ENCODE assay signal across 9 mouse cellular contexts in the genomic region with DNA sequence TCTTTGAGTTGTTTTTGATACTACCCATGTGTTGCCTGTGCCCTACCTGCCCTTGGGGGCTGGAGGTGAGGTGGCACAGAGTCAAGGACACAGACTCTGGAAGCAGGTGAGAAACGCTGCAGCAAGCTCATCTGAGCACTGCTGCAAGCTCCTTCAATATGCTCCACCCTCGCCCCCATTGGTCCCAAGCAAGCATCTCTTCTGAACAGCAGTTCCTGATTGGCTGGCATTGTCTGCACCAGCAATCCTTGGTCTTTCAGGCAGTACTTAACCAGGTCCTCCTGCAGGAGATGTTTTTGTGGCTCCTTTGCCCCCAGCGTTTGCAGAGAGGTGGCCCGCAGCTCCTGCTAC. TPM values are rescaled to one million over a fixed set of nuclear protein-coding genes. Genes with fewer than 3 reads are reported as not detected.
DNase-seq lines count a peak whose midpoint lies in the region; TF ChIP-seq lines count a peak whose summit lies in the region.
"Had no signal": no experiment of that assay in that cellular context is flagged by ENCODE, and none has a peak within 500 bp of the region (broad histone marks: within the 10 kb centered on the region; RNA-seq: fewer than 3 reads in every experiment).

No protein-coding gene starts in this region.

- peak; percentile 30 to 45 for DNase-seq in cerebellum, postnatal 25 days
- DNase-seq in cerebellum, adult 11-12 months = no peak
- peak; percentile 45 to 61 for DNase-seq in frontal cortex, postnatal 14 days (ENCODE audit: low spot score in 2 of 2)
- DNase-seq in left cerebral cortex, adult 2 months (ENCODE audit: extremely low spot score in 1 of 2, low spot score in 2 of 2) = peak; percentile 45 to 51
- peak; percentile 72 for DNase-seq in right cerebral cortex, adult 18-20 months
- no peak for DNase-seq in kidney, adult 8-10 months
- DNase-seq in retina, postnatal 1 day = no peak
- no peak for DNase-seq in heart, adult 18-20 months

- intact Hi-C loops in left cerebral cortex, adult 2 months (cut with DNase I) = loop anchor here (1.0 kb wide), 1 partner anchor 39 kb away; no protein-coding TSS in a partner anchor

- peak overlapping the region; percentile 79 for H3K27ac ChIP-seq in left cerebral cortex, adult 2 months
- H3K27ac ChIP-seq: macrophage had no signal

- peak overlapping the region; percentile 41 for H3K4me3 ChIP-seq in left cerebral cortex, adult 2 months

- TF ChIP-seq CTCF in left cerebral cortex, adult 2 months (IDR thresholded peaks at IDR 0.05) = no peak

RNA-seq across cellular contexts. Expression of a gene that starts 34.6 kb away (rescaled TPM):
- total RNA-seq in left cerebral cortex, adult 2 months (2021) = 100 to 1,000 TPM; 234 to 242 TPM
- total RNA-seq in heart, adult 18-20 months (2021) = 1 to 10 TPM; 1.0 to 1.2 TPM

RNA-seq across cellular contexts. Expression of a gene that starts 41.2 kb away (rescaled TPM):
- total RNA-seq in left cerebral cortex, adult 2 months (2021) = 1 to 10 TPM; 1.4 to 1.7 TPM
- total RNA-seq in heart, adult 18-20 months (2021) = 1 to 10 TPM; 1.1 to 2.0 TPM

RNA-seq across cellular contexts. Expression of a gene that starts 47.6 kb away (rescaled TPM):
- 10 to 100 TPM; 18.7 to 19.1 TPM for total RNA-seq in left cerebral cortex, adult 2 months (2021)
- 10 to 100 TPM; 11.7 to 13.7 TPM for total RNA-seq in heart, adult 18-20 months (2021)

Comparison
In these comparisons a context has a peak if more than half of its experiments do, and no peak if none do; other contexts are left out.
1. DNase-seq: peak in cerebellum, postnatal 25 days (2 of 2), frontal cortex, postnatal 14 days (2 of 2), left cerebral cortex, adult 2 months (2 of 2) and right cerebral cortex, adult 18-20 months (single experiment); none in cerebellum, adult 11-12 months (single experiment), kidney, adult 8-10 months (0 of 2), retina, postnatal 1 day (single experiment) and heart, adult 18-20 months (0 of 2).
2. RNA of a gene that starts 34.6 kb away (total RNA-seq): 234 to 242 TPM in left cerebral cortex, adult 2 months; 1.0 to 1.2 TPM in heart, adult 18-20 months; every median in the first group is over 100 times any median in the second.